Mouse (Mus musculus) left cerebral cortex, adult 18-20 months (tissue): Measurements from ENCODE around the gene Zmym3. TPM values are rescaled to one million over a fixed set of nuclear protein-coding genes. Genes with fewer than 3 reads are reported as not detected.
"Not testable (repeated sequence)": the region's sequence is repeated elsewhere in the genome, so short reads cannot be mapped to it uniquely, and the experiment has no call there.

Experiments used
- DNase-seq, 2 experiments: peaks; one replicate each; pipeline ENCODE4 v3.0.0; 2021 to 2022; ENCODE audit warnings: low spot score in 2 of 2, mixed read lengths in 1 of 2
- total RNA-seq, 2 experiments: library from RNA; stranded (reverse); gene quantifications; 2 replicates each; pipeline ENCODE4 v1.2.3; 2021

Gene Zmym3
- total RNA-seq, 2 experiments from 2014 or later: 132 to 140 TPM

- DNase-seq: no peak
Measured at GRCm38 (mm10) chrX:101376190-101376968, 44.3 kb downstream of the Zmym3 start, which contains the start of gene Gjb1. Gene Gjb1 (plus strand): TSS chrX:101376378.

- DNase-seq: no peak
Measured at GRCm38 (mm10) chrX:101372946-101373345, 47.7 kb downstream of the Zmym3 start.

GRCm38 (mm10) chrX:101370573-101370972 is 50.1 kb downstream of the Zmym3 start:
- no peak for DNase-seq

GRCm38 (mm10) chrX:101369001-101369400 is 51.6 kb downstream of the Zmym3 start:
- no peak for DNase-seq

GRCm38 (mm10) chrX:101358902-101359301 is 61.7 kb downstream of the Zmym3 start:
- not testable (repeated sequence) for DNase-seq

Other genes starting within 250 kb of the Zmym3 start
- 10 to 100 TPM; 75.7 to 80.7 TPM for gene Snx12, start 198.3 kb downstream of the Zmym3 start, total RNA-seq
- gene Foxo4, start 166.3 kb downstream of the Zmym3 start, total RNA-seq: 10 to 100 TPM; 16.1 to 19.1 TPM
- gene Gm614, start 156.9 kb downstream of the Zmym3 start, total RNA-seq: not detected
- gene Il2rg, start 152.6 kb downstream of the Zmym3 start, total RNA-seq: 1 to 10 TPM in 1 of 2 experiments, under 1 TPM in 1; 0.86 to 1.3 TPM
- not detected for gene Gm20489, start 151.8 kb downstream of the Zmym3 start, total RNA-seq
- gene Med12, start 146.8 kb downstream of the Zmym3 start, total RNA-seq: 10 to 100 TPM; 20.5 to 22.3 TPM
- 100 to 1,000 TPM; 144 to 152 TPM for gene Nlgn3, start 121.7 kb downstream of the Zmym3 start, total RNA-seq
- 1 to 10 TPM; 8.9 to 9.8 TPM for gene Gjb1, start 44.5 kb downstream of the Zmym3 start, total RNA-seq
- 100 to 1,000 TPM; 113 to 121 TPM for gene Nono, start 8.5 kb upstream of the Zmym3 start, total RNA-seq
- 1 to 10 TPM in 1 of 2 experiments, under 1 TPM in 1; 0.47 to 1.1 TPM for gene Itgb1bp2, start 28.2 kb upstream of the Zmym3 start, total RNA-seq
- 10 to 100 TPM; 48.8 to 49.9 TPM for gene Taf1, start 111.9 kb upstream of the Zmym3 start, total RNA-seq
- 100 to 1,000 TPM; 212 to 218 TPM for gene Ogt, start 219.2 kb upstream of the Zmym3 start, total RNA-seq